Mouse (Mus musculus) myocyte (in vitro differentiated cells): ENCODE measurements at regions not wholly inside any gene's neighbourhood (a gene's known extent, or its start where the extent isn't known, plus 50 kb on each side); places are given as distances from the start of the nearest gene placed in this dataset.

Experiments
- H3K27me3 ChIP-seq: one replicate; pipeline ENCODE4 v1.6.1; 2011; ENCODE audit not compliant: control insufficient read depth, insufficient read depth, insufficient read length
- H3K36me3 ChIP-seq: one replicate; pipeline ENCODE4 v1.6.1; 2011; ENCODE audit not compliant: control insufficient read depth, insufficient read depth
- H3K4me2 ChIP-seq: one replicate; pipeline ENCODE4 v1.6.1; 2011; ENCODE audit warnings: low read depth, control low read depth
- H3K4me3 ChIP-seq: one replicate; pipeline ENCODE4 v1.5.1; 2011; ENCODE audit warnings: mild to moderate bottlenecking, control low read depth, moderate library complexity
- H3K79me2 ChIP-seq: one replicate; pipeline ENCODE4 v1.6.1; 2011; ENCODE audit not compliant: control insufficient read depth, insufficient read depth
- H3ac ChIP-seq: one replicate; pipeline ENCODE4 v1.6.1; 2011; ENCODE audit not compliant: control insufficient read depth, insufficient read length
- CEBPB ChIP-seq: IDR thresholded peaks from 2 replicates; pipeline ENCODE4 v1.6.1; 2011; ENCODE audit warnings: mild to moderate bottlenecking, moderate library complexity; ENCODE audit not compliant: poor library complexity, insufficient read depth, severe bottlenecking
- E2F4 ChIP-seq: IDR thresholded peaks from one replicate; pipeline ENCODE4 v1.6.1; 2011; ENCODE audit warnings: mild to moderate bottlenecking, control low read depth, moderate library complexity; ENCODE audit not compliant: insufficient read depth
- MAX ChIP-seq: IDR thresholded peaks from one replicate; pipeline ENCODE4 v1.6.1; 2011; ENCODE audit warnings: low read depth, mild to moderate bottlenecking, control low read depth
- MYOD1 ChIP-seq, 3 experiments: IDR thresholded peaks; one replicate each; pipeline ENCODE4 v1.6.1; 2011; ENCODE audit warnings: control low read depth in 2 of 3, low read depth in 2 of 3, mild to moderate bottlenecking in 2 of 3, moderate library complexity in 1 of 3; ENCODE audit not compliant: insufficient read length in 2 of 3, control insufficient read depth in 1 of 3
- MYOG ChIP-seq, 3 experiments: IDR thresholded peaks; one replicate each; pipeline ENCODE4 v1.6.1; 2011; ENCODE audit warnings: control low read depth in 2 of 3, low read depth in 2 of 3, mild to moderate bottlenecking in 2 of 3; ENCODE audit not compliant: insufficient read length in 2 of 3, control insufficient read depth in 1 of 3, insufficient read depth in 1 of 3
- POLR2A ChIP-seq: IDR thresholded peaks from one replicate; pipeline ENCODE4 v1.6.1; 2011; ENCODE audit warnings: low read depth, mild to moderate bottlenecking, control low read depth, moderate library complexity; ENCODE audit not compliant: insufficient read length
- POLR2AphosphoS2 ChIP-seq: IDR thresholded peaks from one replicate; pipeline ENCODE4 v1.6.1; 2011; ENCODE audit warnings: low read depth, control low read depth; ENCODE audit not compliant: insufficient read length
- REST ChIP-seq: IDR thresholded peaks from one replicate; pipeline ENCODE4 v1.6.1; 2011; ENCODE audit warnings: mild to moderate bottlenecking, control low read depth, moderate library complexity; ENCODE audit not compliant: insufficient read depth, insufficient read length
- SRF ChIP-seq: IDR thresholded peaks from one replicate; pipeline ENCODE4 v1.6.1; 2011; ENCODE audit warnings: low read depth; ENCODE audit not compliant: control insufficient read depth, insufficient read length
- TCF12 ChIP-seq: IDR thresholded peaks from one replicate; pipeline ENCODE4 v1.6.1; 2011; ENCODE audit warnings: mild to moderate bottlenecking, control low read depth; ENCODE audit not compliant: poor library complexity, insufficient read depth, severe bottlenecking
- TCF3 ChIP-seq: IDR thresholded peaks from one replicate; pipeline ENCODE4 v1.6.1; 2011; ENCODE audit warnings: low read depth, control low read depth; ENCODE audit not compliant: insufficient read length
- USF1 ChIP-seq: IDR thresholded peaks from one replicate; pipeline ENCODE4 v1.6.1; 2011; ENCODE audit warnings: low read depth, mild to moderate bottlenecking, control low read depth, moderate library complexity

- no peak for TF ChIP-seq TCF12
- TF ChIP-seq MYOD1 (IDR thresholded peaks at IDR 0.05; ENCODE audit: control insufficient read depth in 1 of 3, insufficient read length in 2 of 3, low read depth in 2 of 3): no peak
- TF ChIP-seq POLR2AphosphoS2: no peak
- TF ChIP-seq USF1: no peak
- no peak for TF ChIP-seq TCF3
- TF ChIP-seq POLR2A: no peak
- no peak overlapping the region for H3K4me2 ChIP-seq
- no peaks in the 10 kb centered on the region for H3K36me3 ChIP-seq
- H3K79me2 ChIP-seq: no peaks in the 10 kb centered on the region
- H3K4me3 ChIP-seq: no peak overlapping the region
- no peak overlapping the region for H3ac ChIP-seq
- no peaks in the 10 kb centered on the region for H3K27me3 ChIP-seq
Measured at GRCm38 (mm10) chr7:138451321-138451720, 53.8 kb upstream of the Tcerg1l start.

- Histone ChIP-seq H3K27me3 (no peaks in the 10 kb centered on the region), H3K36me3 (no peaks in the 10 kb centered on the region), H3ac (no peak overlapping the region), H3K4me3 (no peak overlapping the region), H3K79me2 (no peaks in the 10 kb centered on the region), H3K4me2 (no peak overlapping the region)
- no peak for TF ChIP-seq CEBPB
- TF ChIP-seq E2F4: no peak
- no peak for TF ChIP-seq SRF
- no peak for TF ChIP-seq TCF3
- no peak for TF ChIP-seq MAX
- TF ChIP-seq MYOD1 (IDR thresholded peaks at IDR 0.05; ENCODE audit: control insufficient read depth in 1 of 3, insufficient read length in 2 of 3, low read depth in 2 of 3): no peak
- no peak for TF ChIP-seq MYOG (IDR thresholded peaks at IDR 0.05; ENCODE audit: control insufficient read depth in 1 of 3, insufficient read depth in 1 of 3, insufficient read length in 2 of 3, low read depth in 2 of 3)
- TF ChIP-seq POLR2A: no peak
- no peak for TF ChIP-seq REST
- TF ChIP-seq USF1: no peak
Measured at GRCm38 (mm10) chr7:138448519-138448918, 51.0 kb upstream of the Tcerg1l start.
